Mouse (Mus musculus) kidney, postnatal 0 days (tissue): ENCODE data around the gene Phactr2. TPM values are rescaled to one million over a fixed set of nuclear protein-coding genes. Genes with fewer than 3 reads are reported as not detected.

Experiments used
- ATAC-seq: fragments of 200-750 bp; cut with Nextera tagmentation; replicated peaks from 2 replicates; pipeline ENCODE4 v1.8.0; 2017; ENCODE audit warnings: low read depth, moderate number of reproducible peaks, moderate TSS enrichment, moderate library complexity; ENCODE audit not compliant: low FRiP score
- DNase-seq: peaks from one replicate; pipeline ENCODE4 v3.0.0-alpha.2; 2016; ENCODE audit warnings: low spot score
- H3K27ac ChIP-seq: fragments of 300-500 bp; sonication (generic); 2 replicates; pipeline ENCODE4 v1.5.1; 2014; ENCODE audit warnings: mild to moderate bottlenecking
- H3K27me3 ChIP-seq: fragments of 300-500 bp; sonication (generic); 2 replicates; pipeline ENCODE4 v1.6.1; 2014; ENCODE audit warnings: low read length, mixed read lengths; ENCODE audit not compliant: insufficient read depth
- H3K36me3 ChIP-seq: fragments of 300-500 bp; sonication (generic); 2 replicates; pipeline ENCODE4 v1.6.1; 2014; ENCODE audit warnings: low read length, mixed read lengths; ENCODE audit not compliant: insufficient read depth
- H3K4me1 ChIP-seq: fragments of 300-500 bp; sonication (generic); replicated peaks from 2 replicates; pipeline ENCODE4 v1.6.1; 2014; ENCODE audit warnings: antibody characterized with exemption, low read length, mixed read lengths; ENCODE audit not compliant: insufficient read depth
- H3K4me2 ChIP-seq: fragments of 300-500 bp; sonication (generic); 2 replicates; pipeline ENCODE4 v1.6.1; 2014; ENCODE audit warnings: mild to moderate bottlenecking, low read length, moderate library complexity, mixed read lengths
- H3K4me3 ChIP-seq: fragments of 300-500 bp; sonication (generic); replicated peaks from 2 replicates; pipeline ENCODE4 v1.5.1; 2014; ENCODE audit warnings: low read depth, low read length
- H3K9ac ChIP-seq: fragments of 300-500 bp; sonication (generic); 2 replicates; pipeline ENCODE4 v1.6.1; 2014; ENCODE audit warnings: low read depth, low read length
- H3K9me3 ChIP-seq: fragments of 300-500 bp; sonication (generic); replicated peaks from 2 replicates; pipeline ENCODE4 v1.6.1; 2016; ENCODE audit warnings: low read length, inconsistent platforms, mixed read lengths
- CTCF ChIP-seq: IDR thresholded peaks from 2 replicates; pipeline ENCODE4 v1.5.1; 2016; ENCODE audit warnings: antibody characterized with exemption, low read depth, mild to moderate bottlenecking, moderate library complexity
- WGBS: fragments of 180-500 bp; shearing (Covaris S2); extraction: QIAGEN DNeasy Blood & Tissue Kit; methylation state at CpG from one replicate; pipeline ENCODE4 v1.1.7; 2014; 5-methylcytosine and 5-hydroxymethylcytosine counted together
- polyA plus RNA-seq: library from polyadenylated mRNA; unstranded; fragments of >200 nt; fragmentation: Nextera tagmentation; extraction: Ambion mirVana; gene quantifications from 2 replicates; pipeline ENCODE4 v1.2.1, GENCODE M21; 2015

The Phactr2 gene
- polyA plus RNA-seq, 1 experiment from 2014 or later: 26.4 TPM

GRCm38 (mm10) chr10:13300196-13300595 is 174.0 kb downstream of the Phactr2 start:
- H3K27ac ChIP-seq: peak overlapping the region; percentile 60
- DNase-seq: peak; percentile 72
- H3K9me3 ChIP-seq: no peaks in the 10 kb centered on the region
- no peaks in the 10 kb centered on the region for H3K36me3 ChIP-seq
- H3K4me3 ChIP-seq: no peak overlapping the region
- H3K4me2 ChIP-seq: peak overlapping the region; percentile 10; the same call in 1 of the 2 replicates
- WGBS: 42% methylated on average over 6 of the region's 6 CpGs
- no peak for TF ChIP-seq CTCF
- no peaks in the 10 kb centered on the region for H3K27me3 ChIP-seq
- H3K4me1 ChIP-seq: peaks cover 17% of the 10 kb centered on the region
- ATAC-seq: peak; percentile 50; the same call in 1 of the 2 replicates
- no peak overlapping the region for H3K9ac ChIP-seq

- no peaks in the 10 kb centered on the region for H3K4me1 ChIP-seq
- ATAC-seq: no peak
- WGBS: 83% methylated on average over 2 of the region's 2 CpGs
- no peak for DNase-seq
- no peak overlapping the region for H3K27ac ChIP-seq
- H3K9me3 ChIP-seq: no peaks in the 10 kb centered on the region
- H3K4me2 ChIP-seq: no peak overlapping the region
- H3K36me3 ChIP-seq: 0 out of 2 replicates have a peak, but pooled peaks cover 10% of the 10 kb centered on the region
- no peak overlapping the region for H3K9ac ChIP-seq
- H3K4me3 ChIP-seq: no peak overlapping the region
- no peaks in the 10 kb centered on the region for H3K27me3 ChIP-seq
- TF ChIP-seq CTCF: no peak
Observed at GRCm38 (mm10) chr10:13294886-13295285, 179.3 kb downstream of the Phactr2 start.

- H3K36me3 ChIP-seq: 0 out of 2 replicates have a peak, but pooled peaks cover 15% of the 10 kb centered on the region
- H3K4me2 ChIP-seq: no peak overlapping the region
- no peak overlapping the region for H3K27ac ChIP-seq
- DNase-seq (no peak), ATAC-seq (no peak)
- no peak overlapping the region for H3K9ac ChIP-seq
- TF ChIP-seq CTCF: no peak
- WGBS: 68% methylated on average over 2 of the region's 2 CpGs
- no peaks in the 10 kb centered on the region for H3K9me3 ChIP-seq
- H3K27me3 ChIP-seq: no peaks in the 10 kb centered on the region
- H3K4me1 ChIP-seq: no peaks in the 10 kb centered on the region
- H3K4me3 ChIP-seq: no peak overlapping the region
Observed at GRCm38 (mm10) chr10:13292026-13292425, 182.2 kb downstream of the Phactr2 start.

- ATAC-seq (no peak), DNase-seq (no peak)
- H3K4me2 ChIP-seq: no peak overlapping the region
- H3K4me1 ChIP-seq: no peaks in the 10 kb centered on the region
- no peak overlapping the region for H3K27ac ChIP-seq
- H3K9ac ChIP-seq: no peak overlapping the region
- WGBS: 85% methylated on average over 8 of the region's 8 CpGs
- H3K4me3 ChIP-seq: no peak overlapping the region
- H3K9me3 ChIP-seq: no peaks in the 10 kb centered on the region
- 0 out of 2 replicates have a peak, but pooled peaks cover 22% of the 10 kb centered on the region for H3K36me3 ChIP-seq
- no peaks in the 10 kb centered on the region for H3K27me3 ChIP-seq
- no peak for TF ChIP-seq CTCF
Observed at GRCm38 (mm10) chr10:13289252-13289961, 184.8 kb downstream of the Phactr2 start.

GRCm38 (mm10) chr10:13288296-13288695 is 185.9 kb downstream of the Phactr2 start:
- WGBS: 94% methylated on average over 5 of the region's 5 CpGs
- Histone ChIP-seq H3K27me3 (no peaks in the 10 kb centered on the region), H3K9ac (no peak overlapping the region), H3K9me3 (no peaks in the 10 kb centered on the region), H3K27ac (no peak overlapping the region), H3K36me3 (0 out of 2 replicates have a peak, but pooled peaks cover 22% of the 10 kb centered on the region), H3K4me3 (no peak overlapping the region), H3K4me2 (no peak overlapping the region), H3K4me1 (no peaks in the 10 kb centered on the region)
- no peak for DNase-seq
- TF ChIP-seq CTCF: no peak
- ATAC-seq: no peak

- Histone ChIP-seq H3K9ac (no peak overlapping the region), H3K27me3 (no peaks in the 10 kb centered on the region), H3K9me3 (no peaks in the 10 kb centered on the region), H3K4me1 (no peaks in the 10 kb centered on the region), H3K4me3 (no peak overlapping the region), H3K4me2 (no peak overlapping the region), H3K36me3 (0 out of 2 replicates have a peak, but pooled peaks cover 7% of the 10 kb centered on the region), H3K27ac (no peak overlapping the region)
- TF ChIP-seq CTCF: no peak
- ATAC-seq (no peak), DNase-seq (no peak)
- 71% methylated on average over 4 of the region's 4 CpGs for whole genome bisulfite sequencing
Observed at GRCm38 (mm10) chr10:13283441-13283840, 190.8 kb downstream of the Phactr2 start.
